Mouse (Mus musculus) hindbrain, embryonic 13.5 days (tissue): Measurements from ENCODE around the gene Zkscan4. TPM values are rescaled to one million over a fixed set of nuclear protein-coding genes. Genes with fewer than 3 reads are reported as not detected.
"Not testable (repeated sequence)": the region's sequence is repeated elsewhere in the genome, so short reads cannot be mapped to it uniquely, and the experiment has no call there.

Experiments
- ATAC-seq: fragments of 200-750 bp; cut with Nextera tagmentation; 2 replicates; pipeline ENCODE4 v1.8.0; 2017; ENCODE audit warnings: moderate TSS enrichment; ENCODE audit not compliant: low FRiP score
- H3K27ac ChIP-seq: fragments of 300-500 bp; sonication (generic); 2 replicates; pipeline ENCODE4 v1.5.1; 2015; ENCODE audit warnings: inconsistent platforms, mild to moderate bottlenecking, moderate library complexity
- H3K27me3 ChIP-seq: fragments of 300-500 bp; sonication (generic); 2 replicates; pipeline ENCODE4 v1.6.1; 2015; ENCODE audit warnings: mild to moderate bottlenecking, inconsistent platforms
- H3K36me3 ChIP-seq: fragments of 300-500 bp; sonication (generic); 2 replicates; pipeline ENCODE4 v1.6.1; 2015; ENCODE audit warnings: mild to moderate bottlenecking, inconsistent platforms
- H3K4me1 ChIP-seq: fragments of 300-500 bp; sonication (generic); replicated peaks from 2 replicates; pipeline ENCODE4 v1.6.1; 2015; ENCODE audit warnings: inconsistent platforms
- H3K4me2 ChIP-seq: fragments of 300-500 bp; sonication (generic); 2 replicates; pipeline ENCODE4 v1.6.1; 2015; ENCODE audit warnings: inconsistent platforms, mild to moderate bottlenecking, moderate library complexity
- H3K4me3 ChIP-seq: fragments of 300-500 bp; sonication (generic); 2 replicates; pipeline ENCODE4 v1.5.1; 2015; ENCODE audit warnings: mild to moderate bottlenecking, inconsistent platforms
- H3K9ac ChIP-seq: fragments of 300-500 bp; sonication (generic); 2 replicates; pipeline ENCODE4 v1.6.1; 2015; ENCODE audit warnings: mild to moderate bottlenecking, inconsistent platforms
- H3K9me3 ChIP-seq: fragments of 300-500 bp; sonication (generic); 2 replicates; pipeline ENCODE4 v1.6.1; 2016; ENCODE audit warnings: inconsistent platforms
- WGBS: fragments of 180-500 bp; shearing (Covaris S2); methylation state at CpG from one replicate; pipeline ENCODE4 v1.1.7; 2015; 5-methylcytosine and 5-hydroxymethylcytosine counted together
- polyA plus RNA-seq: library from polyadenylated mRNA; unstranded; fragments of >200 nt; fragmentation: Nextera tagmentation; extraction: Ambion mirVana; gene quantifications from 2 replicates; pipeline ENCODE4 v1.2.1, GENCODE M21; 2015

Gene Zkscan4
- polyA plus RNA-seq, 1 experiment from 2014 or later, result 10.0 TPM

GRCm38 (mm10) chr13:21467336-21467735 lies 11.4 kb upstream of the Zkscan4 start:
- H3K4me1 ChIP-seq, result 0 out of 2 replicates have a peak, but pooled peaks cover 3% of the 10 kb centered on the region
- H3K36me3 ChIP-seq, result no peaks in the 10 kb centered on the region
- no peak overlapping the region for H3K4me2 ChIP-seq

GRCm38 (mm10) chr13:21468061-21469019 lies 10.4 kb upstream of the Zkscan4 start, which contains the start of gene Nkapl:
TSS of gene Nkapl (minus strand) at chr13:21468509.
- Histone ChIP-seq H3K4me3 (peak within 1 kb of the TSS; percentile 58), H3K36me3 (no peaks in the 10 kb centered on the region), H3K9ac (peak within 1 kb of the TSS; percentile 80), H3K4me2 (peak within 1 kb of the TSS; percentile 78), H3K9me3 (no peaks in the 10 kb centered on the region), H3K4me1 (0 out of 2 replicates have a peak, but pooled peaks cover 3% of the 10 kb centered on the region), H3K27ac (peak within 1 kb of the TSS; percentile 83), H3K27me3 (0 out of 2 replicates have a peak, but pooled peaks cover 10% of the 10 kb centered on the region)
- ATAC-seq, result peak; percentile 100
- WGBS, result 2% methylated on average over 54 of the region's 54 CpGs

More at GRCm38 (mm10) chr13:21467336-21467735, 11.4 kb upstream of the Zkscan4 start:
- no peak for ATAC-seq
- H3K9ac ChIP-seq, result no peak overlapping the region
- no peak overlapping the region for H3K27ac ChIP-seq
- 87% methylated on average over 10 of the region's 10 CpGs for WGBS
- H3K4me3 ChIP-seq, result no peak overlapping the region
- 0 out of 2 replicates have a peak, but pooled peaks cover 10% of the 10 kb centered on the region for H3K27me3 ChIP-seq
- no peaks in the 10 kb centered on the region for H3K9me3 ChIP-seq

DNA sequence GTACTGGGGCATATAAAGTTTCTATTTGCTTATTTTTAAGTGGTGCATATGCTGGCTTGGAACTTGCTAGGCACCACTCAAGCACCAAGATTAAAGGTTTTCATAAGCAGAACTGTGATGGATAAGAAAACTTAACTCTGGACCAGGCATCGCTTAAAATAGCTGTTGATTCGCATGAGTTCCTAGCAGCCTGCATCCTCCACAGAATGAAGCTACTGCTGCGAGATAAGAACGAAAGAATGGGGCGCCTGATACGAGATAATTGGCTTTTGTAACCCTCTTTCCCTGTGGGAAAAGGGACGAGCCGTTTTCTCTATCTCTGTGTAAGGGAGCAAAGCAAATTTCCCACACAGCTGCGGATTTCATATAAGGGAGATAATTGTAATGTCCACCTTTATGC lies 9.6 kb upstream of the Zkscan4 start:
- Histone ChIP-seq H3K27ac (no peak overlapping the region), H3K9ac (no peak overlapping the region), H3K27me3 (0 out of 2 replicates have a peak, but pooled peaks cover 10% of the 10 kb centered on the region), H3K36me3 (no peaks in the 10 kb centered on the region), H3K4me2 (peak overlapping the region; percentile 78), H3K4me3 (no peak overlapping the region), H3K4me1 (0 out of 2 replicates have a peak, but pooled peaks cover 3% of the 10 kb centered on the region), H3K9me3 (no peaks in the 10 kb centered on the region)
- ATAC-seq, result no peak
- 29% methylated on average over 9 of the region's 9 CpGs for WGBS

DNA sequence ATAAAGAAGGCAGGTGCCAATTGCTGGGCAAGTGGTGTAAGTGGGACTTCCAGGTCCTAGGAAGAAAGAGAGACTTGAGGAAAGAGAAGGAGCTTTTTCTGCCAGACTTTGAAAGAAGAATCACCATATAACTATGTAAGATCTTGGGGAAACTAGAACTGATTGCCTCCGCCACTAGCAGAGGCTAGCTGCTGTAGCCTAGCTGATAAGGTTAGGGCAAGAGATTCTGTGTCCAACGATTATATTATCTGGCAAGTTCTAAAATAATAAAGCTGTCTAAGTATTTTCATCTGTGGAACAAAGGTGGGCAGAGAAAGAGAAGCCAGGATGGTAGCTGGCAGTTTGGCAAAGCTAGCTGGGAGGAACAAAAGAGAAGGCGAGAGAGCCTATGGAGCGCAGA lies 6.3 kb upstream of the Zkscan4 start:
- ATAC-seq, result no peak
- H3K27me3 ChIP-seq, result peaks cover 11% of the 10 kb centered on the region; the same call in 1 of the 2 replicates
- H3K27ac ChIP-seq, result no peak overlapping the region
- H3K9ac ChIP-seq, result no peak overlapping the region
- 29% methylated on average over 4 of the region's 4 CpGs for WGBS
- H3K36me3 ChIP-seq, result no peaks in the 10 kb centered on the region
- 0 out of 2 replicates have a peak, but pooled peaks cover 3% of the 10 kb centered on the region for H3K4me1 ChIP-seq
- H3K4me2 ChIP-seq, result no peak overlapping the region
- H3K9me3 ChIP-seq, result no peaks in the 10 kb centered on the region
- no peak overlapping the region for H3K4me3 ChIP-seq

DNA sequence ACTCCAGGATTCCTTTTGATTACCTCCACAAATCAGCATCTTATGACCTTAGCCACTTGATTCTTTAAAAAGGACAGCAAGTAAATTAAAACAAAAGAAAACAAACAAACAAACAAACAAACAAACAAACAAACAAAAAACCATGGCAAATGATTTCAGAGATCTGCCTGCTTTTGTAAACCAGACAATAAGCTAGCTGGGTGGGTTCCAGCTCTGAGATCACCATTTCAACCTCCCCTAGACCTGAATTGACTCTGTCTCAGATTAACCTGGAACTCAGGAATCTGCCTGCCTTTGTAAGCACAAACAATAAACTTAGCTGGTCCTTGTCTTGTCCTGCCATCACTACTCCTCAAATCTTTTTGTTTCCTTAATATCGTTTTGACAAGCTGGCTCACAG lies 8.2 kb downstream of the Zkscan4 start:
- no peak overlapping the region for H3K4me3 ChIP-seq

GRCm38 (mm10) chr13:21492847-21493246 lies 14.1 kb downstream of the Zkscan4 start:
- WGBS, result 97% methylated on average over 5 of the region's 5 CpGs
- Histone ChIP-seq H3K4me3 (no peak overlapping the region), H3K27ac (no peak overlapping the region), H3K27me3 (no peaks in the 10 kb centered on the region), H3K9ac (no peak overlapping the region), H3K4me2 (no peak overlapping the region), H3K4me1 (no peaks in the 10 kb centered on the region), H3K36me3 (no peaks in the 10 kb centered on the region), H3K9me3 (no peaks in the 10 kb centered on the region)
- no peak for ATAC-seq

More for the DNA sequence above, 8.2 kb downstream of the Zkscan4 start:
- no peak for ATAC-seq
- Histone ChIP-seq H3K27ac (no peak overlapping the region), H3K9ac (no peak overlapping the region), H3K4me2 (no peak overlapping the region), H3K4me1 (no peaks in the 10 kb centered on the region), H3K27me3 (no peaks in the 10 kb centered on the region), H3K36me3 (peaks cover 41% of the 10 kb centered on the region), H3K9me3 (0 out of 2 replicates have a peak, but pooled peaks cover 7% of the 10 kb centered on the region)
- WGBS, result 98% methylated on average over 1 of the region's 1 CpGs

DNA sequence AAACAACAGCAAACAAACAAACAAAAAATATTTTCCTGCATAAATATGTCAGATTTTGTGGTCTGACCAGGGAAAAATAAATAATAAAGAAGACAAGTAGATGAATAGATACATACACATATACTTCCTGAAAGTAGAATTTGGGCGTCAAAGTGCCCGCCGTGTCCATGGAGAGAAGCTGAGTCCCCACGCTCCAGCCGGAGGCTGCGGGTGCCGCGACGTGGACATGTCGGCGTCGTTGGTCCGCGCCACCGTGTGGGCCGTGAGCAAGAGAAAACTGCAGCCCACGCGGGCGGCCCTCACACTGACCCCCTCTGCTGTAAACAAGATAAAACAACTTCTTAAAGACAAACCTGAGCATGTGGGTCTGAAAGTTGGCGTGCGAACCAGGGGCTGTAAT lies 16.4 kb downstream of the Zkscan4 start, which contains the start of gene AK157302:
AK157302 (plus strand) TSS at position 144 of the 400 bp plus-strand sequence.
- H3K36me3 ChIP-seq, result no peaks in the 10 kb centered on the region
- 93% methylated on average over 21 of the region's 21 CpGs for WGBS
- H3K27ac ChIP-seq, result no peak within 1 kb of the TSS
- no peaks in the 10 kb centered on the region for H3K4me1 ChIP-seq
- H3K4me3 ChIP-seq, result no peak within 1 kb of the TSS
- ATAC-seq, result no peak
- H3K4me2 ChIP-seq, result no peak within 1 kb of the TSS
- H3K9ac ChIP-seq, result no peak within 1 kb of the TSS
- H3K27me3 ChIP-seq, result no peaks in the 10 kb centered on the region
- H3K9me3 ChIP-seq, result no peaks in the 10 kb centered on the region

DNA sequence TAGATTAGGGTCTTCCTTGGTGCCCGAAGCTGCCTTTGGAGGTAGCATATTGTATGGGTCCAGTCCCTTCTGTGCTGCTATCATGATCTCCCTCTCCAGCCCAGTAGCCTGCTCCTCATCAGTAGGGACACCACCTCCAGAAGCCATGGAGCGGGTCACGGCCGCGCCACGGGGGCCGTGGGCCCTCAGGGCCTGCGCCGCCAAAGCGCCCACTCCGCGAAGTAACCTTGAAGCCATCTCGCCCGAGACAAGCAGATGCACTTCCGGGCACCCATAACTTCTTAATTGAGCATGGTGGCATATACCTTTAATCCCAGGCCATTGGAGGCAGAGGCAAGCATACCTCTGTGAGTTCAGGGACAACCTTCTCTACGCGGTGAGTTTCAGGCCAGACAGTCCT lies 22.5 kb downstream of the Zkscan4 start, which contains the start of gene Gm11273:
Gm11273 (minus strand) TSS at position 237 of the 400 bp plus-strand sequence.
- not testable (repeated sequence) for H3K9ac ChIP-seq, H3K27me3 ChIP-seq, H3K4me2 ChIP-seq, ATAC-seq, H3K27ac ChIP-seq, H3K36me3 ChIP-seq, H3K4me1 ChIP-seq, H3K9me3 ChIP-seq, H3K4me3 ChIP-seq
- 95% methylated on average over 17 of the region's 17 CpGs for WGBS

- no peak for ATAC-seq
- 90% methylated on average over 5 of the region's 5 CpGs for WGBS
- no peak overlapping the region for H3K4me3 ChIP-seq
- H3K36me3 ChIP-seq, result no peaks in the 10 kb centered on the region
- H3K9me3 ChIP-seq, result no peaks in the 10 kb centered on the region
- H3K4me2 ChIP-seq, result no peak overlapping the region
- no peak overlapping the region for H3K27ac ChIP-seq
- no peak overlapping the region for H3K9ac ChIP-seq
- H3K4me1 ChIP-seq, result peaks cover 4% of the 10 kb centered on the region; the same call in 1 of the 2 replicates
- no peaks in the 10 kb centered on the region for H3K27me3 ChIP-seq
Observed at GRCm38 (mm10) chr13:21502296-21502695, 23.6 kb downstream of the Zkscan4 start.

GRCm38 (mm10) chr13:21506221-21506649 lies 27.5 kb downstream of the Zkscan4 start:
- Histone ChIP-seq H3K4me1 (peaks cover 4% of the 10 kb centered on the region; the same call in 1 of the 2 replicates), H3K4me2 (peak overlapping the region; percentile 63), H3K9me3 (no peaks in the 10 kb centered on the region), H3K9ac (peak overlapping the region; percentile 72), H3K36me3 (no peaks in the 10 kb centered on the region), H3K27me3 (no peaks in the 10 kb centered on the region), H3K27ac (peak overlapping the region; percentile 65), H3K4me3 (peak overlapping the region; percentile 55)
- under 1% methylated on average over 21 of the region's 21 CpGs for WGBS
- peak; percentile 100 for ATAC-seq

DNA sequence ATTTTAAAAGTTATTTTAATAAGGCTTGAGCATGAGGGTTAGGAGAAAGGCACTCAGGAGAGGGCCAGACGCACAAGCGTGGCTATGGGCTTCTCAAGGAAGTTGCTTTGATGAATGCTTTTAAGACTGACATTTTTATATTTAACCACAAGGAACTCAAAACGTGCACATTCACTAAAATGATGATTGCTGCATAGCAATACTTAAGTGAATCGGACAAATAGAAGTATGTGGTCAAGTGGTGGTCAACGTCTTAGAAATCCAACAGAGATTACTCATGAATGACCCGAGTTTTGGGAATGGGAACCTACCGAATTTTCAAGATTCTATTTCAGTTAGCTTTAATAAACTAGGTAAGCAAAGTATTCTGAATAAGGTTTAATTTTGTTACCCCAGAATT lies 51.4 kb downstream of the Zkscan4 start:
- Histone ChIP-seq H3K4me2 (peak overlapping the region; percentile 66), H3K36me3 (peaks cover 15% of the 10 kb centered on the region), H3K9ac (no peak overlapping the region), H3K9me3 (no peaks in the 10 kb centered on the region), H3K4me3 (peak overlapping the region; percentile 76), H3K27ac (no peak overlapping the region), H3K4me1 (peaks cover 11% of the 10 kb centered on the region), H3K27me3 (no peaks in the 10 kb centered on the region)
- 55% methylated on average over 7 of the region's 7 CpGs for WGBS
- no peak for ATAC-seq

GRCm38 (mm10) chr13:21530781-21531201 lies 52.1 kb downstream of the Zkscan4 start, which contains the start of gene Zkscan8:
TSS of gene Zkscan8 (minus strand) at chr13:21531120.
- H3K9ac ChIP-seq, result peak within 1 kb of the TSS; percentile 88
- H3K4me1 ChIP-seq, result peaks cover 11% of the 10 kb centered on the region
- H3K27ac ChIP-seq, result peak within 1 kb of the TSS; percentile 92
- peaks cover 11% of the 10 kb centered on the region for H3K36me3 ChIP-seq
- H3K4me3 ChIP-seq, result peak within 1 kb of the TSS; percentile 76
- no peaks in the 10 kb centered on the region for H3K9me3 ChIP-seq
- H3K27me3 ChIP-seq, result no peaks in the 10 kb centered on the region
- under 1% methylated on average over 39 of the region's 39 CpGs for WGBS
- H3K4me2 ChIP-seq, result peak within 1 kb of the TSS; percentile 66
- ATAC-seq, result peak; percentile 100
